1 mouse cellular context compared by ENCODE assay signal in the genomic region with DNA sequence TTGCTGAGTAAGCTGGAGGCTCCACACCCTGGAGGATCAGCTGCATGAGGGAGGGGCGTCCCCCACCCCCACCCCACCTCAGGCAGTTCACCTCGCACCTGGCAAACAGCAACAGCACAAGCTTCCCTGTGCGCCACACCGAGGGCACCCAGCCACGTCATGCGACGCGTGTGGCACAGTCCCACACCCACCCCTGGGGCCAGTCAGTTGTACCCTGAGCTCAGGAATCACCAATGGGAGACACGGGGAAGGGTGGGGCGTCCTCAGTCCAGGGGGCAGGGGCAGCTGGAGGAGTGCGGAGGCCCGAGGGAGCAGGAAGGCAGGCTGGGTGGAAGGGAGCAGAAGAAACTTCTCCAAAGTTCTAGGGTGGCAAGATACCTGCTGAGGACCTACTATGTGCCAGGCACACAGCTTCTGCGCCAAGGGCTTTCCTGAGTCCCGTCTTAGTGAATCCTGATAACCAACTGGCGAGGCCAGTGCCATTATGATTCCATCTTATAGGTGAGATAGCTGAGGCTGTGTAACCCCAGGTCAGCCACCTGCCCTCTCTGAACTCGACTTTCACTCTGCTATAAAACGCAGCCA.
TF ChIP-seq lines count a peak whose summit lies in the region.

No protein-coding gene starts in this region.

TF ChIP-seq in CH12.LX, 34 proteins besides CTCF, POLR2A, EP300 and RAD21:
- TF ChIP-seq USF2 (conservative IDR thresholded peaks at IDR 0.05; ENCODE audit: low read depth, low read length) (no peak), ZKSCAN1 (IDR thresholded peaks at IDR 0.05; ENCODE audit: borderline replicate concordance, low read depth, low read length) (peak; percentile 67)
TF ChIP-seq in CH12.LX: peak in this region for 1.
